Mouse (Mus musculus) c-Kit-positive CD71-negative TER-119-negative erythroid progenitor cells, embryonic 14.5 days (primary cell): ENCODE measurements around the gene Ccnt1.
"Not testable (repeated sequence)": the region's sequence is repeated elsewhere in the genome, so short reads cannot be mapped to it uniquely, and the experiment has no call there.

Experiments used
- DNase-seq: peaks from one replicate; pipeline ENCODE4 v3.0.0-alpha.2; 2013; ENCODE audit warnings: low read depth

Gene Ccnt1

DNA sequence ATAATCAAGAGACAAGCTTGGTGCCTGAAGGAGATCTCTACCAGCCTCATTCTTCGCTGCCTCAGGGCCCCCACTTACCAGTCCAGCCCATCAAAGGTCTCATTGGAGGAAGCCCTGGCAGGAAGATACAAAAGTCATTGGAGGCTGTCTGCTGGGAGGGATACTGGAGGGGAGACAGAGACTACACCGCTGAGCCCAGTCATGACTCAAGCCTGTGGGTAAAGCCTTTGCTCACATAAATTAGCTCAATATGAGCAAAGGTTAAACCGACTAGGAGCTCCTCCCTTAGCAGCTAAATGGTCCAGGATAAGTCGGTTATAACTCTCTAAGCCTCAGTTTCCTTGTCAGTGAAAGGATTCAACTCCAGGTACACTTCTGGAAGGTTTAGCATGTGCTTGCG lies 24.3 kb upstream of the Ccnt1 start:
- DNase-seq: no peak

DNA sequence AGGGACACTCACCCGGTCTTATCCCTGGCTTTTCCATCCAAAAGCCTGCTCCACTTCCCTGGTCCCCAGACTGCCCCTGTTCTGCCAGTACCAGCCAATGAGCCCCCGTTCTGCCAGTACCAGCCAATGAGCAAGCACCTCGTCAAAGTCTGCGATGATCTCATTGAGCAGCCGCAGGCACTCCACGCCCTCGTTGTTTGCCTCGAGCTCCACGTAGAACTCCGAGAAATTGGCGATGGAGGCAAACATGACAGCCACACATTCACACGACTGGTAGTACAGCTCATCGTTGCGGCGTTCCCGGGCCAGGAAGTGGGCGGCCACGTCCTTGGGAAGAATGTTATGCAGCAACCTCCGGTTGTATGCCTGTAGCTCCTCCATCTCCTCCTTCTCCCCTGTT lies 23.5 kb upstream of the Ccnt1 start:
- no peak for DNase-seq

DNA sequence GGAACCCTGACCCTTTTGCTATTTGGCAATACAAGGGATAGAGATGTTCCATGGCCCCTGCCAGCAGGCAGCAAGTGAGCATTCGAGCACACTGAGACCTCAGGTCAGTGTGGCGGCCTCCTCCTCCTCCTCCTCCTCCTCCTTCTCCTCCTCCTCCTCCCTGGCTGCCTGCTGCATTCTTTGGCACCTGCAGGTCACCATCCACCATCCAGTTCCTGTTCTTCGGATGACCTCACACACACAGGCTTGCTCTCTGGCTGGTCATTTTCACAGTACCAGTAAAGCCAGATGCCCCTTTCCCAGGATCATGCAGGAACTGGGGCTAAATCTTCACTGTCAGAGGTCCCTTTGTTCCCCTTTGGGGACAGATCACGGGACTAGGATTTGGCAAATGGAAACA lies 20.7 kb upstream of the Ccnt1 start:
- DNase-seq: no peak

DNA sequence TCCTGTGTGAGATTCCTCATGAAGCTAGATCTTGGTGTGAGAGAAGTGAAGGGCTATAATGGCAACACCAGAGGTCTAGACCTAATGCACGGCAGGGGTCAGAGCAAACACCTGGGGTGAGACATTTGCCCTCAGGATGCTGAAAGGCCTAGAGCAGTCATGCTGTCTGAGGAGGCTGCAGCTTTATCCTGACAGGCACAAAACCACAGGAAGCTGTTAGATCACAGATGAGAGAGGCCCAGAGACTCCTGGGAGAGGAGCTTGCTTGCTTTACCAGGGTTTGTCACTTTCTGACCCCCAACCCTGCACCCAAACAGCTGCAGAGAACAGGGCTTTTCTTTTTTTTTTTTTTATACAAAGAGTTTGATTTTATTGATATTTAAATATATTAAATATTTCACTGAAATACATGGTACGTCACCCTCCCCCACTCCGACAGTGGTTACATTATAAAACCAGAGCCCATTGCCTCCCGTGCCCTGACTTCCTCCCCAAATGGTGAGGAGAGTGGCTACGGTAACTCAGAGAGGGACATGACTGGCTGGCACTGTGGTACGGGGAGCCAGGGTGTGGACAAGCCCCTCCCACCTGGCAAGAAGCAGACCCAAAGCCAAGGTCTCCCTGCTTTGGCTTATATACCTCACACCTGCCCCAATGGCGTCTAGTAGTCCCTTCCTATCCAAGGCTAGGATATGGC lies 19.1 kb upstream of the Ccnt1 start:
- DNase-seq: no peak

DNA sequence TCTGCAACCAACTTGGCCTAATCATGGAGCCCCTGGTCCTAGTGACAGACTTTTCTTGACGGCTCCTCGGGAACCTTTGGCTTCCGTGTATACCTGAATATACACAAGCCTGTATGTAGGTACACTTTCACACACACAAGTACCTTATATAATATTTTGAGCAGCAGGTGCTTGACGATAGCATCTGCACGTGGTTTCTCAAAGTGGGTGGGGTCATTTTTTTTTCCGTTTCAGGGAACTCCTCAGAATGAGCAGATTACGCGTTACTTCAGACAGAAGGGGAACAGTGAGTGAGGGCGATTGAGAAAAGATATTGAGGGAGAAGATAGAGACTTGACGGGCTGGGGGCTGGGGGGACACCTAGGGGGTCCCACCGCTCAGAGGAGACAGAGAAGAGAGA lies 17.0 kb upstream of the Ccnt1 start:
- DNase-seq: no peak

DNA sequence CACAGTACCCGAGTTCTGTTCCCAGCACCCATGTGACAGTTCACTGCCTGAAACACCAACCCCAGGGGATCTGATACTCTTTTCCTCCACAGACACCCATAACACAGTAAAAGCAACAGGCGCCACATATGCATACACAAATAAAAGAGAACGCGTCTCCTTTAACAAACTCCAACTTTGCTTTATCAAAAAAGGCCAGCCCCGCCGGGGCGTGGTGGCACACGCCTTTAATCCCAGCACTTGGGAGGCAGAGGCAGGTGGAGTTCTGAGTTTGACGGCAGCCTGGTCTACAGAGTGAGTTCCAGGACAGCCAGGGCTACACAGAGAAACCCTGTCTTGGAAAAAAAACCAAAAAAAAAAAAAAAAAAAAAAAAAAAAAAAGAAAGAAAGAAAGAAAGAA lies 15.4 kb upstream of the Ccnt1 start:
- not testable (repeated sequence) for DNase-seq

DNA sequence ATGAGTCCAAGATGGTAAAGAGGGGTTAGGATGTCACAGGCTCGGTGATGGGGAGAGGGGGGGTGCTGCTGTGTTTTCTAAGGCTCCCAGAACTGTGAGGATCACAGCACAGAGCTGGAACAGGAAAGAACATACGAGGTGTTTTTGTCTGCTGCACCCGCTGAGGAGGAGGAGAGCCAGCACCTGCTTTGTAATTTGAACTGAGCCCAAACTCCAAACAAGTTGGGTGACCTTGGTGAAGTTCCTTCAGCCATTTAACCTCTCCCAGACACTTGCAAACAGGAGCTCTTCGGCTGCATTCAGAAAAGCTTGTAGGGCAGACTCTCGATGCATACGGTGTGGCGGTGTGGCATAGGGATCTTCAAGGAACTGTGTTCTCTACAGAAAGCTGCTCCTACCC lies 14.7 kb upstream of the Ccnt1 start:
- DNase-seq: no peak

DNA sequence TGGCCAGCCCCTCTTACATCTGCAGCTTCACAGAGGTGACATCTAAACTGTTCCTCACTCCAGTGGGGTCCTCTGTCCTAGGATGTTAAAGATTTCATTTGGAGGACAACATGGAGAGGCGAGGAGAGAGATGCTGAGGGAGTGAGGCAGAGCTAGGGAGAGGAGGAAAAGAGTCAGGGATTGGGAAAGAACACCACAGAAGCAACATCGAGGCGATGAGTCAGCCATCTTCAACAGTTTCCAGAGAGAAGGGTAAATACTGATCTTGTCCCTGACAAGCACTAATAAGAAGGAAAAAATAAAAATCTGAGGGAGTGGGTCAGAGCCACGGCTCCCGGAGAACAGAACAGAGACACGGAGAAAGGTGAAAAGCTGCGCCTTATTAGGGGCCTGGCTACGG lies 12.3 kb upstream of the Ccnt1 start:
- DNase-seq: no peak

DNA sequence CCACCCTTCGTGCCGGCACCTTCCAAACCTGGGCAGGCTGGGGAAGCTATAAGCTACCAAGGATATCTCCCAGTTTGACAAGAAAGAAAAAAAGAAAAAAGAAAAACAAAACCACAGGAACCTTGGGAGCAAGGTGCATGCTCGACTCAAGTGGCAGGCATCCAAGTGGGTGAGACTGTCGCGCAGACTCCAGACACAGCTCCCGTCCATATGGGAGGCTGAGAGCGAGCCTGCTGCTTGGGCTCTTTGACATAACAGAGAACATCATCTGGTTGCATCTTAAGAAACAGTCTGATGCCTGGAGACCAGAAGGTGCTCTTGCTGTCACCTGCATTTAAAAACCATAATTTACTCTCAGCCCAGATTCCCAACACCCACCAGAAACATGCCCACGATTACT lies 11.7 kb upstream of the Ccnt1 start:
- DNase-seq: no peak

DNA sequence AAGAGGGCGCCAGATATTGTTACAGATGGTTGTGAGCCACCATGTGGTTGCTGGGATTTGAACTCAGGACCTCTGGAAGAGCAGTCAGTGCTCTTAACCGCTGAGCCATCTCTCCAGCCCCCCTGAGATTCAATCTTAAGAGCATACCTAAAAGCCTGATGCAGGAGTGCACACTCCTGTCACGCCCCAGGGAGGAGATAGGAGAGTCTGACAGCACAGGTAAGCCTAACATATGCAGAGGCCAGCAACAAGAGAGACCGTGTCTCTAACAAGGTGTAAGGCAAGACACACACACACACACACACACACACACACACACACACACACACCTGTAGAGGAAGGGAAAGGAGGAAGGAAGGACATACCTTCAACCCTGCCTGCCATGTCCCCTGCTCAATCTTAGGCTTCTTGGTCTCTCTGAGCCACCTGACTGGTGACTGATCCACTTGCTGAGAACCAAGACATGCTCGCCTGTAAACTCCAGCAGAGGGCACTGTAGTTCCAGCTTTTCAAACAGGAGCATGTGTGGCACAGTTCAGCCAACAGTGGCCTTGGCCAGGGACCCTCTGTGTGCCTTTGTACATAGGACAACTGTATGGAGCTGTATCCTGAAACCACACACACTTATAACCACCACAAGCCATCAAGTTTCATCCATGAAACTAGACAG lies 9.2 kb upstream of the Ccnt1 start:
- DNase-seq: peak; percentile 85

DNA sequence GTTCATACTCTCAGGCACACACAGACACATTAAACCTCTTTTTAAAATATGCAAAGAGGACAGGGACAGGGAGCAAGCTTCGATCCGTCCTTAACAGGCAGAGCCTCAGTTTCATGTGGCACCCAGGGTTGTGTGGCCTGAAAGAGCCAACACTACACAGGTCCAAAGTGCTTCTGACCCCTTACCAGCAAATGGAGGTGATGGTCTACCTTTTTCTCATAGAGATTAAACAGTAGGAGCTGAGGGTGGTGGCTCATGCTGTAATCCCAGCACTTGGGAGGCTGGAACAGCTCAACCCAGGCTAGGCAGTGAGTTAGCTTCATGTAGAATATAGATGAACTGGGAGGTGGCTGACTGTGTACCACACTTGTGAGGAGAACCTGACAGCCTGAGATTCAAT lies 8.6 kb upstream of the Ccnt1 start:
- no peak for DNase-seq

DNA sequence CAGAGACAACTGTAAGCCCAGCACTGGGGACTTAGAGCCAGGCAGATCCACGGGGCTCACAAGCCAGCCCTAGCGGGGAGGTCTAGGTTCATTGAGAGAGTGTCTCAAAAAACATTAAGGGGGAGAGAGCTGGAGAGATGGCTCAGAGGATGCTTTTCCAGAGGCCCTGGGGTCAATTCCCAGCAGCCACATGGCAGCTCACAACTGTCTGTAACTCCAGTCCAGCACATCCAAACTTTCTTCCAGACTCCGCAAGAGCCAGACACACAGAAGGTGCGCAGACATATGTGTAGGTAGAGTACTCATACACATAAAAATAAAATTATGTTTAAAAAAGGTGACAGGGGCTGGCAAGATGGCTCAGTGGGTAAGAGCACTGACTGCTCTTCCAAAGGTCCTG lies 2.6 kb upstream of the Ccnt1 start:
- DNase-seq: no peak

DNA sequence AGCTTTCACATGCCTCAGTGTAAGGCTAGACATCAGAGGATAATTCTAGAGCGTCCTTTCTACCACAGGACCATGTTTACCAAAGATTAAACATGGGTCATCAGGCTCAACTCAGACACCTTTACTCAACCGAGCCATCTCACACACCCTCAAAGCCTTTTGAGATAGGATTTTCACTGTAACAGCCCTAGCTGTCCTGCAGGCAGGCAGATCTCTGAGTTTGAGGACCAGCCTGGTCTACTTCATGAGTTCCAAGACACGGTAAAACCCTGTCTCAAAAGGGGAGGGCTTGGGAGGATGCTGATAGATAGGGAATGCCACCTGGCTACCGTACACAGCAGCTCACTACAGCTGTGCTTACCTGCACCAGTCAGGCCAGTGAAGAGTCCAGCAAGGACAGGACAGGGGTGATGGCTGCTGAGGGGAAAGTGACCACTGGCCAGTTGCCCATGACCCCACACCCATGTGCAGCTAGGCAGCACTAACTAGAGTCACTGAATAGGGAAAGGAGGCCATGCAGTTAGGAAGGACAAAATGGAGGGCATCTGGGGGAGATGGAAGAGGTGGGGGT lies 843 bp downstream of the Ccnt1 start:
- DNase-seq: no peak

DNA sequence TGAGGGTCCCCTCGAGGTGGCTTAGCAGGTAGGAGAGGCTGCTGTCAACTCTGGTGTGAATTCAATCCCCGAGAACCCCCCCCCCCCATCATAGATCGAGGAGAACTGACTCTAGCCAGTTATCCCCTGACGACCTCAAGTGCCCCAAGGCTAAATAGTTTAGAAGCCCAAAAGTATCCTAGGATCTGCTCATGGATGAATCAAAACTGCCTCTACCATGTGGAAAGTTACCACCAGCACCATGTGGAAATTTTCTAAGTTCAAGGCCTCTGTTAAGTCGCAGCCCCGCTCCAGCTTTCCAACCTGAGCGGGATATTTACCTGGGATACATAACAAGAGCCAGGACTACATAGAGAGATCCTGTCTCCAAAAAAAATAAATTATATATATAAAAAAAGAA lies 1.5 kb downstream of the Ccnt1 start:
- no peak for DNase-seq

DNA sequence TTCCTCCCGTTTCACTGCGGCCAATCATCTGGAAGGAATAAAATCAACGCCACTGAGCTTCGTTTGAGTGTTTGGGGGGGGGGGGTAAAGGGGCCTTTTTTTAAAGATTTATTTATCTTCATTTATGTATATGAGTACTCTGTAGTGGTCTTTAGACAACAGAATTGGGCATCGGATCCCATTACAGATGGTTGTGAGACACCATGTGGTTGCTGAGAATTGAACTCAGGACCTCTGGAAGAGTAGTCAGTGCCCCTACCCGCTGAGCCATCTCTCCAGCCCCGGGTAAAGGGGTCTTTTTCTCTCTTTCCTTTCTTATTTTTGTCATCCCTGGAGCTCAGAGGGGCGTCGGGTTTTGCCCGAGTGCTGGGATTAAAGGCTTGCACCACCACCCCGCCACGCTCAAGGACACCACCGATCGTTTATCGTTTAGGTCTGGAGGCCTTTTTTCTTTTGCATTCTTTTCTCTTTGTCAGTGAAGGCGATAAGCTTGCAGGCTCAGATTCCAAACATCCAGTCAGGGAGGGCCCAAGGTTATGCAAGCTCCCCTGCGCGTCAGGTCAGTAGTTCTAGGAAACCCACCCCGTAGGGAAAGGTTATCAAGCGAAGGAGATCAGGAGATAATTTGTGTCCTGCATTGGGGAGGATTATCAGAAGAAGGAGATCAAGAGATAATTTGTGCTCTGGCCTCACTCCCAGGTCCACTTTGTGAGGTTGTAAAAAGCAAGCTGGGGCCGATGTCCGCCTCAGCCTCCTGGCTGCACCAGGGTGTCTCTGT lies 2.3 kb downstream of the Ccnt1 start:
- no peak for DNase-seq

DNA sequence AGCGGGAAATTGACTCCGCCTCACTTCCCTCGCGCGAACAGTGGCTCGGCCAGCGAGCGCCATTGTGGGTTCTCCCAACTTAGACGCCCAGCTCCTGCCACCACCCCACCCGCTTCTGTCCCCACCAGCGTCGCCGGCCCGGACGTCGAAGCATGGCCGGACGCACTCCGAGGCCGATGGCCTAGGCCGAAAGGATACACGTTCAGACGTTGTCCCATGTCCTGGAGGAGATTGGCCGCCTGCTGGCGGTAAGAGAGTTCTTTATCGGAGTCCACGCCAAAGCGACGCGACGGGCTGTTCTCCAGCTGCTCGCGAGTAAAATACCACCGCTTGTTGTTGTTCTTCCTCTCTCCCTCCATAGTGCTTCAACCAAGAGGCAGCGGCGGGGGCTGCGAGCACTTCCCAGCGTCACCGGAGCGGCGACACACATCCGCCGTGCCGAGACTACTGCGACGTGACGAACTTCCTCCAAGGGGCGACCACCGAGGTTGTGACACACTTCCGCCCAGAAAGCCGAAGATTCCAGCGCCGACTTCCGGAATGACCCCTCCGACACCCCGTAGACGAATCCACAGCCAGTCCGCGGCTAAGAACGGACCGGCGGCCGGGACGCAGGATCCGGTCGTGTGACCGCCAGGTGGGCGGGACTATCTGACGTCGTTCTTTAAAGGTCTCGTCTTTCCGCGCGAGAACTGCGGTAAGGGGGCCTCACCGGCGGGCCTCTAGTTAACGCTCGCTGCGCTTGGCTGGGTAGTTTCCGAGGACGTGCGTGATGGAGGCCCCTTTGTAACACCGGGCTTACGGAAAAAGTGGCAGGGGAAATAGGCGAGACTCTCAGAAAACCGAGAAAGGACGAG lies 3.2 kb downstream of the Ccnt1 start:
- peak; percentile 99 for DNase-seq

DNA sequence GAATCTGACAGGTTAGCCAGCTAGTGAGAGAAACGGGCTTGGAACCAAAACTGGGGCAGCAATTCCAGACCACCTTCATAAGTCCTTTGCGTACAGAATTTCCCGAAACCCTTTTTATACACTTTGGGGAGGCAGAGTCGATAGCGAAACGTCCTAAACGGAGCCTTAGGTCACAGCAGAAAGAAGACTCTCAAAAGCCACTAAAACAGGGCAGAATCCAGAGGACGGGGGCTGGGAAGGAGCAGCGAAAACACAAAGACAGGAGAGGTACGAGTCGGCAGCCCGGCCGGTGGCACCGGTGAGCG lies 3.8 kb downstream of the Ccnt1 start:
- DNase-seq: no peak

DNA sequence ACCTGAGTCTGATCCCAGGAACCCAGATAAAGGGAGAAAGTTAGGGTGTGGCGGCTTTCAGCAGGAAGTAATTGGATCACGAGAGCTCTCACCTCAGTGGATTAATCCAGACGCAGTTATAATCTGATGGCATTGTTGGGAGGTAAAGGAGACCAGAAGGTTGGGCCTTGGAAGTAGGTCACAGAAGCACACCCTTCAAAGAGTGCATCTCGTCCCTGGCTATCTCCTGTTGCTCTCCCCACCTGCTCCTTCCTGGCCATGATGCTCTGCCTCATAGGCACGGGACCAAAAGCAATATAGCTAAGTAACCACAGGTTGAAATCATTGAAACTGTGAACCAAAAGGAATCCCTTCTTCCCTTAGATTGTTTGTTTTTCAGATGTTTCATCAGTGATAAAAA lies 13.5 kb downstream of the Ccnt1 start:
- no peak for DNase-seq

DNA sequence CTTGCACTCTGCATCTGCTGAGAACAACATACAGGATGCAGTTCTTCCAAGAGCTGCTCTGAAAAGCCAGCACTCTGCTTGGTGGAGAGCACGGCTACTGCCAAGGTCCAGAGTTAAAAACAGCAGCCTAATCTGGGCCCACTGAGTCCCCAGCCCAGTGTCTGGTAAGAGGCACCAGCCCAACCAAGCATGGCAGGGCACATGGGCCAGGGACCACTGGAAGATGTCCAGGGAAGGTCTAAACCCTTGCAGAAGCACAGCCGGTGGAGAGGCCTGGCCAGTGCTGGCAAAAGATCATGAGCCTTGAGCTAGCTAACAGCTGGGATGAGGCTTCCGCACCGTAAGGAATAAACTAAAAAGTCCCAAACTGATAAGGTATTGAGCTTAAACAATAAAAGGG lies 14.8 kb downstream of the Ccnt1 start:
- no peak for DNase-seq

DNA sequence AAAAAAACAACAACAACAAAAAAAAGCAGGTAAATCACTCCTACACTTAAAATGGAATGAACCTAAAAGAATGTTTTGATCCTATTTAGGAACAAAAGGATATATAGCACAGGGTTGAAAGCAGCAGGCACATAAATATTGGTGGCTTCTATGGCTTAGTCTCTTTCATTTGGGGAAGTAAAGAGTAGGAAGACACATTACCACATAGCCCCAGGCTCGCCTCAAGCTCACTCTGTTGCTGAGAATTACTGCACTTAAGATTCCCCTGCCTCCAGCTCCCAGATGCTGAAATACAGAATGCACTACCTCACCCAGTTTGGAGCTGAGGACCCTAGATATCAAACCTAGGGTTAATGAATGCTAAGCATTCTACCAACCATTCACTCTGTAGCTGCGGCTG lies 18.0 kb downstream of the Ccnt1 start:
- no peak for DNase-seq

DNA sequence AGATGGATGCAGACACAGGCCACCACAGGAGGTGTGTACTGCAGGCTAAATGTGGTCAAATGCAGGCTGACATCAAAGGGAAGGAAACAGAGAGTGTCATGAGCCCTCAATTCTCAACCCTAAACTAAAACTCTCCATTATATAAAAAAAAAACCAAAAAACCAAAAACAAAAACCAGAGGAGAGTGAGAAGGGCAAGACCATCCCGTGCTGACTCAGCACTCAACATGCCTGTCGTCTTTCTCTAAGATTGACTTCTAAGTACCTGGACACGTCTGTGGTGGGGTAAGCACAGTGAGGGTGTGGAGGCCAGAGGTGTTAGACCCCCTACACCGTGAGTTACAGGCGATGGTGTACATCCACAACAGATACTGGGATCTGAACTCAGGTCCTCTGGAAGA lies 23.9 kb downstream of the Ccnt1 start:
- DNase-seq: no peak

DNA sequence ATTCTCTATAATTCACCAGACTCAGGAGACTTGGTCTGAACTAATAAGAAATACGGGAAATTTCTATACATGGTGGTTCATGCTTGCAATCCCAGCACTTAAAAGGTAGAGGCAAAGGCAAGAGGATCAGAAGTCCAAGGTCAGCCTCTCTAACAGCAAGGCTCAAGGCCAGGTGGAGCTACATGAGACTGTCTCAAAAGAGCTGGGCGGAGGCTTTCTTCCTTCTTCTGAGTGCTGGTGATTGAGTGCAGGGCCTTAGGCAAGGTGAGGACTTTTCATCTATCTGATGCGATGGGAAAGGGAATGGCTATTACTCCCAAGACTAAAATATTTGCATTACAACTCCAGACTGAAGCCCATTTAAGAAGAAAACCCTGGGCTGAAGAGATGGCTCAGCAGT lies 25.6 kb downstream of the Ccnt1 start:
- DNase-seq: no peak
